Mouse (Mus musculus): ENCODE results near the gene Ppp1r14c. TPM values are rescaled to one million over a fixed set of nuclear protein-coding genes. Genes with fewer than 3 reads are reported as not detected.

The Ppp1r14c gene
- total RNA-seq (2021): 10 to 100 TPM; 15.7 to 16.6 TPM
- long read RNA-seq, transcript Ppp1r14c-201 (4 exons, 2,617 nt): major isoform, 24 of 24 reads
- long read RNA-seq, partial matches to known transcripts: 0 of 24 reads
- long read RNA-seq, other reads (novel, unspliced or antisense): 0 of 24 reads

GRCm38 (mm10) chr10:3366036-3366869 is at the start of gene Ppp1r14c:
Gene Ppp1r14c, plus strand, starts transcription at chr10:3366057.
- DNase-seq (ENCODE audit: low spot score in 2 of 2): peak; percentile 53 to 62

GRCm38 (mm10) chr10:3321406-3321805 is 44.5 kb upstream of the Ppp1r14c start:
- DNase-seq (ENCODE audit: low spot score in 2 of 2): no peak

DNA sequence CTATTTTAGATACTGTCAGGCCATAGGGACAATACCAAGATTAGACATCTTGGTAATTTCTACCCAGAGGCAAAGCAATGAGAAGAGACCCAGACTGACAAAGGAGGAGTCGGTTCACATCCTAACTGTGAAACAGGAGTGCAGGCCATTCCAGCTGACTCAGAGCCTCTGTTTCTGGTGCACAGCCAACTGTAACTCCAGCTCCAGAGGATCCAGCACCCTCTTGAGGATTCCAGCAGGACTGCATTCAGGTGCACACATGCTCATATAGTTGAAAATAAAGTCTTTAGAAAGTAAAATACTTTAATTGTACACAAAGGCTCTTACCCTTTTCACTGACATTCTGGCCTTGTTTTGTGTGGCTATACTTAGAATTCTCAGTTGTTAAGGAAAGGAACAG is 40.4 kb upstream of the Ppp1r14c start:
- no peak for DNase-seq (ENCODE audit: low spot score in 2 of 2)

DNA sequence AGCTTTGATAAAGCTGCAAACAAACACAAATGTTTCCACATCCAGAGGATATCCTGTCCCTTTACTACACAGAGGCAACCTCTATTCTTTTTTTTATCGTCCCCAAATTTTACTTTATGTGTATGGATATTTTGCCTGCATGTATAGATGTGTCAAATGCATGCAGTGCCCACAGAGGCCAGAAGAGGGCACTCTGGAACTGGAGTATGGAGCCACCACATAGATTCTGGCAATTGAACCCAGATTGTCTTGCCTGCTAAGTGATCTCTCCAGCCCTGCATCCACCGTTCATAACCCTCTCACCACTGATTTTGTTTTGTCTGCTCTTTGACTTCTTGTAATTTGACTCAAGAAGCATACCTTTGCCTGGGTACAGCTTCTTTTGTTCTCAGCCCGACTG is 33.0 kb upstream of the Ppp1r14c start:
- DNase-seq (ENCODE audit: low spot score in 2 of 2): peak; percentile 54 to 90

DNA sequence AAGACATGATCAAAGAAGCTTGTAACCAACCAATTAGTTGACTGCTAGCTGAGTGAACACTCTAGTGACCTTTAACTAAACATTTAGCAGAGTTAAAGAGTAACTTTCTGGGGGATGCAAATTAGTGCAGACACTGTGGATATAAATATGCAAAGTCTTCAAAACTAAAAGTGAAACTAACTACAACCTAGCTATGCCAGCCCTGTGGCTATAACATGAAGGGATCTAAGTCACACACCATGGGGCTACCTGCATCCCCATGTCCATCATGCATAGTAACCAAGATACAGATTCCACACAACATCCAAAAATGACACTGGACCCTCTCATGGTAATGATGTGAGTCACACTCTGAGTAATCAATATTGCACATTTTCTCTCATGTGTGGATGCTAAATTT is 31.3 kb upstream of the Ppp1r14c start:
- no peak for DNase-seq (ENCODE audit: low spot score in 2 of 2)

DNA sequence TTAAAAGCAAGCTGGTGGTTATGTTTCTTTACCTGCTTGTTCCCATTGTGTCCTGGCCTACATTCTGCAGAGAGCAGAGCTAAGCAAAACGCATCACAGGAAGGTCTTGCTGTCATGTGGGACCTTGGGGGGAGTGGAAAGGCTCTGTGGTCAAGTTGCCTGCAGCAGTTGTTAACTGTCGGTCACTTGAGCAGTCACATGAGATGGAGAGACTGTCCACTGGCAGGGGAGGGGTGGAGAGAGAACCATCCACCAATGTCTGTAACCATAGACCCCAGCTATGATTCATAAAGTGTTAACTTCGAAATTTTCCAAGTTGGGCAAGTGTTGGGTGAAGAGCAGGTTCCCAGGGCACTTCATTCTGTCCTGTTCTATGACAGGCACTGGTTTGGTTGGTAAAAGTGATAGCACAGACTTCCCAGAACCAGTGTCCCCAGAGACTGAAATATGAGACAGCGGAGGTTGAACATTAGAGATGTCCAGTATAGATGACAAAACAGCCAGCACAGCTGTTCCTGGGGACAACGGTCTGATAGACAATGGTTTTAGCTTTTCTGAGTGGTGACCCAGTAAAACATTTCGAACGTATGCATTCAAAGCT is 29.0 kb upstream of the Ppp1r14c start:
- no peak for DNase-seq (ENCODE audit: low spot score in 2 of 2)

DNA sequence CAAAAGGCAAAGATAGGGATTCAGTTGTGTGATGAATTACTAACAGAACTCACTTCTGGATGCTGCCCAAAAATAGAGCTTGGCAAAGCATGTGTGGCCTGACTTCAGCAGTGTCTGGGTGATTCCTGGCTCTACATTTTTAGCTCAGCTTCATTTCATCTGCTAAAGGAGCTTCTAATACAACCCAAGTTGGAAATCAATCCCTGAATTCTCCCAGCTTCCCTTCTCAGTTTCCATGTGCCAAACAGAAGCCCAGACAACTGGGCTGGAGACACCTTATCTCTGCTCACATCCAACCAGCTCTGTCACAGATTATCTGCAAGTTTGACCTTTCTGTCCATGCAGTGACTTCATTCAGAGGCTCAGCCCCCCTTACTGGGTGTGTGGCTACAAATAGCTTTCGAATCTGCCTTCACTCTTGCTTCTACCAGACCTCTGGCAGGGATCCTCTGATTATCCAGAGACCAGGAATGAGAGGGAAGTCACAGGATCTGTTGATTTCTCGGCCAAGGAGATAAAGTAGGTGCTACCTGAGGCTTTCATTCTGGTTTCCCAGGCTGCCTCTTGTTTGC is 28.4 kb upstream of the Ppp1r14c start:
- DNase-seq (ENCODE audit: low spot score in 2 of 2): peak in 1 of 2 experiments; percentile 12

DNA sequence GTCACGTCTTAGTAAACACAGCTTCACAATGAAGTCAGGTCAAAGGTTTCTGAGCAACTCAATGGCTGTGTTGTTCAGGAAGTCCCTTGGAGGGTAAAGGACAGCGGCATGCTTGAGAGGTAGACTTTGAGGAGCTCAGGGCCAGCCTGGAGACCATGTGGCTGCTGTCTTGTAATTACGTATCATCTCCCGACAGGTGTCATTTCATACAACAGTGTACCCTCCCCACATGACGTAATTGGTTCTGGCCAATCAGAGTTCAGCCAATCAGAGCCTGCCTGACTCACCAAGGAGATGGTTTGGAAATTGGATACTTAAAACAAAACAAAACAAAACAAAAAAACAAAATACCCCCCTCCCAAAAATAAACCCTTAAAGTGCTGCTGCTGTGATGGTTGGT is 20.2 kb upstream of the Ppp1r14c start:
- DNase-seq (ENCODE audit: low spot score in 2 of 2): no peak

DNA sequence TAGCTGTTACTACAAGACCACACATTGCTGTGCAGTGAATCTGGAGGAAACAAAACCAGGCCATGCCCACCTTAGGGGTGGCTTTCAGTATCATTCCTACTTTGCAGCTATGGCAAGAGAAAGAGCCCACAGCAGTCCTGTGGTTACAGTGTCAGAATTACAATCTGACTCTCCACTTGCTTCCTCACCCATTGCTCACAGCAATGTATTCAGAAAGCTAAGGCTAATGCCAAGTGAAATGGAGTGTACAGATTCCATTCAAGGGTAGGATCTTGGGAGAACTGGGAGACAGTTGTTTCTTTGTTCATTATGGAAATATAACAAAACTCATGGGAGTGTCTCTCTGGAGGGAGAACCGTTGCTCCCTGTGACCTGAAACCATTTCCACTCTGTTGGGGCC is 6.3 kb upstream of the Ppp1r14c start:
- DNase-seq (ENCODE audit: low spot score in 2 of 2): no peak

GRCm38 (mm10) chr10:3365671-3366035 is 204 bp upstream of the Ppp1r14c start:
- no peak for DNase-seq (ENCODE audit: low spot score in 2 of 2)

DNA sequence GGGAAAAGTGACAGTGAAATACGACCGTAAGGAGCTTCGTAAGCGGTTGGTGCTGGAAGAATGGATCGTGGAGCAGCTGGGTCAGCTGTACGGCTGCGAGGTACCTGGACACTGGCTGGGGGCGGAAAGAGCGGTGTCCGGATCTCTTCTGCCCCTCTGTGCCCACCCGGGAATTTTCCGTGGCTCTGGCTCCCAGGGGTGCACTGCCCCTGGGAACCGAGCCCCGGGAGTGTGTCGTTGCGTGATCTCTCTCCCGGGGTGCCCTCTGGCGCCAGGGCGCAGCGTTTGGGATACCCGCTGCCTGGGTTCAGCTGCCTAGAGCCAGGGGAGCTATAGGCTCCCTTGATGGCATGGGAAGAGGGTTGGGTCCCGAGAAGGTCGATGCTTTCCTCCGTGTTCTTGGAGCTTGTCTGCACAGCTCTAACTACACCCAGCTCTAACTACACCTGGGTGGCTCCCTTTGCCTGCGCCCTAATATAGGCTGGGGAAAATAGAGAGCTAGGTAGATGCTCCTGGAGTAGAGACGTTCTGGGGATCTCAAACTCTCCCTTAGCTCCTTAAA is 1.1 kb downstream of the Ppp1r14c start:
- peak; percentile 26 to 46 for DNase-seq (ENCODE audit: low spot score in 2 of 2)

GRCm38 (mm10) chr10:3367440-3367839 is 1.6 kb downstream of the Ppp1r14c start:
- DNase-seq (ENCODE audit: low spot score in 2 of 2): peak; percentile 11 to 27

DNA sequence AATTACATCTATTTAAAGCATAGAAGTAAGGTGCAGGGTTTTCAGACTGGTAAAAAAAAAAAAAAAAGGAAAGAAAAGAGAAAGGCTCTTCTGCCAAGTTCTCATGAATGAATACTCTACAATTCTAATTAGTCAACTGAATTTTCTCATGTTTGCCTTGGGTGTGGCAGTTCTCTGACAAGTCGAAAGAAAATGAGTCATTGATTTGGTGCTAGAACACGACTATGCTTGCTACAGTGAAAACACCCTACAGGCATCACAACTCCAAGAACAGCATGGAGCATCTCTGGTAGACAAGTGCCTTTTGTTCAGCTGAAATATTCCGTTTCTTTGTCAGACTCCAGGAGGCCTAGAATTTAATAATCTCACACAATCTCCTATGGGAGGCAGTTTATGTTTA is 17.3 kb downstream of the Ppp1r14c start:
- DNase-seq (ENCODE audit: low spot score in 2 of 2): no peak

- no peak for DNase-seq (ENCODE audit: low spot score in 2 of 2)
Measured at GRCm38 (mm10) chr10:3392251-3392650, 26.4 kb downstream of the Ppp1r14c start.

GRCm38 (mm10) chr10:3393548-3393947 is 27.7 kb downstream of the Ppp1r14c start:
- no peak for DNase-seq (ENCODE audit: low spot score in 2 of 2)

- peak in 1 of 2 experiments; percentile 31 for DNase-seq (ENCODE audit: low spot score in 2 of 2)
Measured at GRCm38 (mm10) chr10:3394193-3394592, 28.3 kb downstream of the Ppp1r14c start.

GRCm38 (mm10) chr10:3394671-3395288 is 28.9 kb downstream of the Ppp1r14c start:
- DNase-seq (ENCODE audit: low spot score in 2 of 2): no peak

DNA sequence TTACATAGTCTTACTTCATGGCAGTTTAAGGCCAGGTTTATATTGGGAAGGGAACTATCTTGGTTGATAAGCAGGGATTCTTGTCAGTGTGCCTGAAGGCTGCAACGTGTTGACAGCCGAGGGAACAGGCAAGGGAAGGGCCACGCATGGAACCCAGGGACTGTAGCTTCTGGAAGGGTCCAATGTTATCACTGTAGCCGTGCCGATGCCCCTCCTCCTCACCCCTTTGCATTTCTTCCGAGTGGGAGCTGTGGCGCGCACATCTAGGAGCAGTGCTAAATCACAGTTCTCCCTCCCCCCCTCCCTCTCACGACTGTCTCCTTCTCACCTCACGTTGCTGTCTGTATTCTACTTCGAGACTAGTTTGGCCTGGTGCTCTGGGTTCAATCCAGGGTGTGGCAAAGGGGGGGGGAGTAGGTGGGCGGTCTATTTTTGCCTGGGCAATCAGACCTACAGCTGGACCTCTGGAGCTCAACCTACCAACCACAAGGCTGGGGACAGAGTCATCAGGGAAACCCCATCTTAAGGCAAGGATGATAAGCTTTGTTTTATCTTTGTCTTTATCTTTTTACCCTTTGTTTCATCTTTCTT is 29.6 kb downstream of the Ppp1r14c start:
- DNase-seq (ENCODE audit: low spot score in 2 of 2): no peak

- DNase-seq (ENCODE audit: low spot score in 2 of 2): no peak
Measured at GRCm38 (mm10) chr10:3396008-3396795, 30.3 kb downstream of the Ppp1r14c start.

DNA sequence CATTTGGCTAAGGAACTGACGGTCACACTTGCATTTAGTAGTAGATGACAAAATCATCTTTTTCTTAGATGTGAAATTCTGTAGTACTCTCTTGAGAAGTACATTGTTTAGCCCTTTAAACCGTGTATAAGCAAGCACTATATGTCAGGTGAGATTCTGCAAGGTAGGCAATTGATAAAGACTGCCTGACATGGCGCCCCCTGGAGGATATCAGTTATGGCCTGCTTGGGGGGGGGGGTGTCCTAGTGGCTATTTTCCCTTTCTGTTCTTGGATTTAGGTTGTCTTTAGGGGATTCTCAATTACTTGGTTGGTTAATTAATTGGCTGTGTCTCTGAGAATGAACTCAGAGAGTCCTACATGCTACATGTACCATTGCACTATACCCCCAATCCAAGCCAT is 31.5 kb downstream of the Ppp1r14c start:
- DNase-seq (ENCODE audit: low spot score in 2 of 2): no peak
